Mouse (Mus musculus) lung, adult 2 months (tissue): Measurements from ENCODE around the gene Hdhd5. TPM values are rescaled to one million over a fixed set of nuclear protein-coding genes. Genes with fewer than 3 reads are reported as not detected.

ENCODE experiments used
- DNase-seq: peaks from one replicate; pipeline ENCODE4 v3.0.0; 2022
- H3K4me1 ChIP-seq: fragments of 200-500 bp; 2 replicates; pipeline ENCODE4 v1.6.1; 2011; ENCODE audit warnings: low read length; ENCODE audit not compliant: control insufficient read depth, insufficient read depth
- H3K4me3 ChIP-seq: fragments of 200-500 bp; replicated peaks from 2 replicates; pipeline ENCODE3; 2011; ENCODE audit warnings: low read depth, mild to moderate bottlenecking, control low read depth, low read length; ENCODE audit errors: extremely low read depth
- CTCF ChIP-seq: fragments of 200-500 bp; IDR thresholded peaks from 2 replicates; pipeline ENCODE4 v1.5.1; 2011; ENCODE audit warnings: mild to moderate bottlenecking, low read length, control low read depth; ENCODE audit not compliant: insufficient read depth
- POLR2A ChIP-seq: fragments of 200-500 bp; IDR thresholded peaks from 2 replicates; pipeline ENCODE4 v1.6.1; 2011; ENCODE audit warnings: low read depth, mild to moderate bottlenecking, control low read depth, low read length, borderline replicate concordance; ENCODE audit errors: extremely low read depth
- WGBS: fragments of 180-500 bp; shearing (Covaris S2); methylation state at CpG from one replicate; pipeline ENCODE4 v1.1.7; 2018; 5-methylcytosine and 5-hydroxymethylcytosine counted together
- polyA plus RNA-seq: library from polyadenylated mRNA; depleted of rRNA; stranded (reverse); fragments of >200 nt; gene quantifications from 2 replicates; pipeline ENCODE4 v1.2.3, GENCODE M21; 2012

Gene Hdhd5
- polyA plus RNA-seq, 1 experiment, result 17.7 TPM

- no peaks in the 10 kb centered on the region for H3K4me1 ChIP-seq
- no peak overlapping the region for H3K4me3 ChIP-seq
- 91% methylated on average over 8 of the region's 8 CpGs for WGBS
- no peak for DNase-seq
- TF ChIP-seq CTCF (no peak), POLR2A (no peak)
Measured at GRCm38 (mm10) chr6:120556641-120557040, 25.5 kb upstream of the Hdhd5 start.

- TF ChIP-seq POLR2A (no peak), CTCF (no peak)
- 81% methylated on average over 6 of the region's 6 CpGs for WGBS
- no peaks in the 10 kb centered on the region for H3K4me1 ChIP-seq
- H3K4me3 ChIP-seq, result no peak overlapping the region
- DNase-seq, result no peak
Measured at GRCm38 (mm10) chr6:120555983-120556567, 25.0 kb upstream of the Hdhd5 start.

GRCm38 (mm10) chr6:120555152-120555551 is 24.0 kb upstream of the Hdhd5 start:
- H3K4me3 ChIP-seq, result no peak overlapping the region
- TF ChIP-seq POLR2A (no peak), CTCF (no peak)
- WGBS, result 73% methylated on average over 1 of the region's 1 CpGs
- DNase-seq, result no peak
- no peaks in the 10 kb centered on the region for H3K4me1 ChIP-seq

GRCm38 (mm10) chr6:120550173-120550572 is 19.1 kb upstream of the Hdhd5 start:
- no peak overlapping the region for H3K4me3 ChIP-seq
- no peak for DNase-seq
- TF ChIP-seq POLR2A, result no peak
- TF ChIP-seq CTCF, result no peak
- 43% methylated on average over 2 of the region's 2 CpGs for WGBS
- no peaks in the 10 kb centered on the region for H3K4me1 ChIP-seq

GRCm38 (mm10) chr6:120548581-120548980 is 17.5 kb upstream of the Hdhd5 start:
- Histone ChIP-seq H3K4me1 (no peaks in the 10 kb centered on the region), H3K4me3 (no peak overlapping the region)
- 93% methylated on average over 3 of the region's 3 CpGs for WGBS
- TF ChIP-seq CTCF (no peak), POLR2A (no peak)
- no peak for DNase-seq

- no peak for DNase-seq
- TF ChIP-seq POLR2A (no peak), CTCF (no peak)
- no peaks in the 10 kb centered on the region for H3K4me1 ChIP-seq
- 49% methylated on average over 4 of the region's 4 CpGs for WGBS
- H3K4me3 ChIP-seq, result no peak overlapping the region
Measured at GRCm38 (mm10) chr6:120546973-120547372, 15.9 kb upstream of the Hdhd5 start.

GRCm38 (mm10) chr6:120546292-120546691 is 15.2 kb upstream of the Hdhd5 start:
- 81% methylated on average over 3 of the region's 3 CpGs for WGBS
- TF ChIP-seq POLR2A, result no peak
- no peak for TF ChIP-seq CTCF

GRCm38 (mm10) chr6:120542061-120542460 is 10.9 kb upstream of the Hdhd5 start:
- H3K4me1 ChIP-seq, result peaks cover 4% of the 10 kb centered on the region
- no peak for DNase-seq
- no peak overlapping the region for H3K4me3 ChIP-seq
- TF ChIP-seq POLR2A (no peak), CTCF (no peak)
- WGBS, result 21% methylated on average over 1 of the region's 1 CpGs

More at GRCm38 (mm10) chr6:120546292-120546691, 15.2 kb upstream of the Hdhd5 start:
- DNase-seq, result no peak
- Histone ChIP-seq H3K4me1 (no peaks in the 10 kb centered on the region), H3K4me3 (no peak overlapping the region)

GRCm38 (mm10) chr6:120541386-120541785 is 10.3 kb upstream of the Hdhd5 start:
- 39% methylated on average over 2 of the region's 2 CpGs for WGBS

GRCm38 (mm10) chr6:120539781-120540231 is 8.7 kb upstream of the Hdhd5 start:
- WGBS, result 41% methylated on average over 10 of the region's 10 CpGs

More at GRCm38 (mm10) chr6:120541386-120541785, 10.3 kb upstream of the Hdhd5 start:
- no peak for DNase-seq
- TF ChIP-seq POLR2A (no peak), CTCF (no peak)
- Histone ChIP-seq H3K4me3 (no peak overlapping the region), H3K4me1 (peaks cover 4% of the 10 kb centered on the region)

More at GRCm38 (mm10) chr6:120539781-120540231, 8.7 kb upstream of the Hdhd5 start:
- DNase-seq, result peak; percentile 19
- Histone ChIP-seq H3K4me1 (peaks cover 4% of the 10 kb centered on the region), H3K4me3 (no peak overlapping the region)
- TF ChIP-seq CTCF (no peak), POLR2A (no peak)
